Mouse (Mus musculus) MEL (cell line): ENCODE data around the gene Ccdc107. TPM values are rescaled to one million over a fixed set of nuclear protein-coding genes. Genes with fewer than 3 reads are reported as not detected.

Experiments
- DNase-seq: peaks from one replicate; pipeline ENCODE4 v3.0.0; 2011; ENCODE audit warnings: low read depth, low spot score
- H3K27ac ChIP-seq: 2 replicates; pipeline ENCODE4 v1.5.1; 2012; ENCODE audit warnings: low read depth, mild to moderate bottlenecking, control low read depth, low read length, moderate library complexity; ENCODE audit not compliant: control insufficient read depth
- H3K27me3 ChIP-seq, 2 experiments: fragments of 150-350 bp in 1 of 2; sonication (generic) in 1 of 2; 2 replicates each; pipeline ENCODE4 v1.6.1; 2012; ENCODE audit warnings: low read length in 2 of 2, mild to moderate bottlenecking in 2 of 2, improper control_type of control experiment in 1 of 2, moderate library complexity in 1 of 2; ENCODE audit not compliant: insufficient read depth in 2 of 2, control insufficient read depth in 1 of 2
- H3K36me3 ChIP-seq, 2 experiments: 2 replicates each; pipeline ENCODE4 v1.6.1; 2012 to 2014; ENCODE audit warnings: low read length in 2 of 2, improper control_type of control experiment in 1 of 2, inconsistent platforms in 1 of 2, mild to moderate bottlenecking in 1 of 2; ENCODE audit not compliant: insufficient read depth in 2 of 2, control insufficient read depth in 1 of 2
- H3K4me1 ChIP-seq, 2 experiments: fragments of 150-350 bp in 1 of 2; sonication (generic) in 1 of 2; 2 replicates each; pipeline ENCODE4 v1.6.1; 2012; ENCODE audit warnings: low read length in 2 of 2, improper control_type of control experiment in 1 of 2, mild to moderate bottlenecking in 1 of 2; ENCODE audit not compliant: insufficient read depth in 2 of 2, control insufficient read depth in 1 of 2
- H3K4me3 ChIP-seq, 2 experiments: fragments of 150-350 bp in 1 of 2; sonication (generic) in 1 of 2; 2 replicates each; pipeline ENCODE4 v1.5.1; 2012; ENCODE audit warnings: low read depth in 2 of 2, low read length in 2 of 2, mild to moderate bottlenecking in 2 of 2, moderate library complexity in 2 of 2, control low read depth in 1 of 2, improper control_type of control experiment in 1 of 2; ENCODE audit not compliant: control insufficient read depth in 1 of 2, insufficient read depth in 1 of 2
- H3K79me2 ChIP-seq: 2 replicates; pipeline ENCODE4 v1.6.1; 2012; ENCODE audit warnings: mild to moderate bottlenecking, low read length, moderate library complexity; ENCODE audit not compliant: control insufficient read depth, poor library complexity, insufficient read depth
- H3K9ac ChIP-seq: 2 replicates; pipeline ENCODE4 v1.6.1; 2012; ENCODE audit warnings: low read depth, mild to moderate bottlenecking, control low read depth, low read length, moderate library complexity; ENCODE audit not compliant: control insufficient read depth, poor library complexity, severe bottlenecking
- H3K9me3 ChIP-seq: fragments of 150-350 bp; sonication (generic); replicated peaks from 2 replicates; pipeline ENCODE4 v1.6.1; 2012; ENCODE audit warnings: mild to moderate bottlenecking, low read length, improper control_type of control experiment, moderate library complexity; ENCODE audit not compliant: insufficient read depth
- CHD2 ChIP-seq: IDR thresholded peaks from 2 replicates; pipeline ENCODE4 v1.6.1; 2011; ENCODE audit warnings: low read length, improper control_type of control experiment
- CTCF ChIP-seq, 3 experiments: IDR thresholded peaks in 2 of 3; conservative IDR thresholded peaks in 1 of 3; 2 replicates each; pipeline ENCODE4 v1.5.1; 2011 to 2012; ENCODE audit warnings: low read length in 3 of 3, low read depth in 2 of 3, mild to moderate bottlenecking in 2 of 3, improper control_type of control experiment in 1 of 3, inconsistent platforms in 1 of 3, mixed read lengths in 1 of 3, moderate library complexity in 1 of 3; ENCODE audit not compliant: control insufficient read depth in 1 of 3, insufficient read depth in 1 of 3, poor library complexity in 1 of 3, severe bottlenecking in 1 of 3
- E2F4 ChIP-seq: IDR thresholded peaks from 2 replicates; pipeline ENCODE4 v1.6.1; 2011; ENCODE audit warnings: low read depth, low read length, improper control_type of control experiment, borderline replicate concordance
- ELF1 ChIP-seq: IDR thresholded peaks from 2 replicates; pipeline ENCODE4 v1.6.1; 2014; ENCODE audit warnings: low read depth, mild to moderate bottlenecking, inconsistent platforms, low read length, improper control_type of control experiment, moderate library complexity
- JUND ChIP-seq: IDR thresholded peaks from 2 replicates; pipeline ENCODE4 v1.6.1; 2011; ENCODE audit warnings: low read depth, mild to moderate bottlenecking, improper control_type of control experiment, low read length
- MAZ ChIP-seq: IDR thresholded peaks from 2 replicates; pipeline ENCODE4 v1.6.1; 2012; ENCODE audit warnings: low read depth, mild to moderate bottlenecking, inconsistent platforms, low read length, improper control_type of control experiment
- MYB ChIP-seq: IDR thresholded peaks from 2 replicates; pipeline ENCODE4 v1.6.1; 2011; ENCODE audit warnings: mild to moderate bottlenecking, low read depth, low read length, improper control_type of control experiment
- MYC ChIP-seq: IDR thresholded peaks from 2 replicates; pipeline ENCODE4 v1.6.1; 2011; ENCODE audit warnings: low read depth, mild to moderate bottlenecking, low read length, improper control_type of control experiment, moderate library complexity
- POLR2AphosphoS2 ChIP-seq: IDR thresholded peaks from 2 replicates; pipeline ENCODE4 v1.6.1; 2011; ENCODE audit warnings: low read length, improper control_type of control experiment
- POLR2AphosphoS5 ChIP-seq: IDR thresholded peaks from 2 replicates; pipeline ENCODE4 v1.6.1; 2012; ENCODE audit warnings: low read depth, borderline replicate concordance, mild to moderate bottlenecking, inconsistent platforms, low read length, moderate library complexity, mixed read lengths
- RAD21 ChIP-seq: IDR thresholded peaks from 2 replicates; pipeline ENCODE4 v1.6.1; 2011; ENCODE audit warnings: mild to moderate bottlenecking, low read depth, low read length, improper control_type of control experiment
- RCOR1 ChIP-seq: IDR thresholded peaks from 2 replicates; pipeline ENCODE4 v1.6.1; 2012; ENCODE audit warnings: low read depth, mild to moderate bottlenecking, inconsistent platforms, low read length, improper control_type of control experiment
- TBP ChIP-seq: IDR thresholded peaks from 2 replicates; pipeline ENCODE4 v1.8.0; 2011; ENCODE audit warnings: low read depth, low read length, improper control_type of control experiment
- TCF12 ChIP-seq: IDR thresholded peaks from 2 replicates; pipeline ENCODE4 v1.6.1; 2014; ENCODE audit warnings: low read depth, mild to moderate bottlenecking, inconsistent platforms, low read length, improper control_type of control experiment, moderate library complexity
- UBTF ChIP-seq: IDR thresholded peaks from 2 replicates; pipeline ENCODE4 v1.6.1; 2012; ENCODE audit warnings: low read depth, mild to moderate bottlenecking, inconsistent platforms, low read length, improper control_type of control experiment, moderate library complexity, borderline replicate concordance; ENCODE audit not compliant: insufficient read depth
- USF1 ChIP-seq: IDR thresholded peaks from 2 replicates; pipeline ENCODE4 v1.6.1; 2014; ENCODE audit warnings: low read depth, mild to moderate bottlenecking, inconsistent platforms, low read length, improper control_type of control experiment, moderate library complexity
- ZC3H11A ChIP-seq: IDR thresholded peaks from 2 replicates; pipeline ENCODE4 v1.6.1; 2012; ENCODE audit warnings: low read depth, mild to moderate bottlenecking, inconsistent platforms, low read length, improper control_type of control experiment
- ZKSCAN1 ChIP-seq: IDR thresholded peaks from 2 replicates; pipeline ENCODE4 v1.6.1; 2012; ENCODE audit warnings: low read depth, mild to moderate bottlenecking, inconsistent platforms, low read length, improper control_type of control experiment, moderate library complexity
- ZMIZ1 ChIP-seq: IDR thresholded peaks from 2 replicates; pipeline ENCODE4 v1.6.1; 2012; ENCODE audit warnings: low read depth, mild to moderate bottlenecking, inconsistent platforms, low read length, improper control_type of control experiment, moderate library complexity
- ZNF384 ChIP-seq: IDR thresholded peaks from 2 replicates; pipeline ENCODE4 v1.6.1; 2012; ENCODE audit warnings: low read depth, mild to moderate bottlenecking, inconsistent platforms, low read length, improper control_type of control experiment
- polyA plus RNA-seq, 2 experiments: library from polyadenylated mRNA; stranded (reverse) in 1 of 2; unstranded in 1 of 2; fragments of >175 nt in 1 of 2; fragments of >200 nt in 1 of 2; gene quantifications; 2 replicates each; pipeline versions ENCODE4 v1.2.1 to v1.2.4; 2012; ENCODE audit warnings: low replicate concordance in 2 of 2, low read depth in 1 of 2; ENCODE audit not compliant: insufficient read length in 2 of 2, insufficient read depth in 1 of 2, missing spikeins in 1 of 2
- total RNA-seq: library from RNA; depleted of rRNA; stranded (reverse); fragments of 300-350 nt; gene quantifications from 2 replicates; pipeline ENCODE4 v1.2.3, GENCODE M21; 2012

Ccdc107 gene
- total and polyA plus RNA-seq, 3 experiments: 44.3 to 56.7 TPM; not detected in 1

GRCm38 (mm10) chr4:43504269-43504668, 11.6 kb downstream of the Ccdc107 start (continued):
- peak; percentile 56; the same call in 1 of the 2 replicates for TF ChIP-seq ELF1
- TF ChIP-seq MAZ: peak; percentile 34; the same call in 1 of the 2 replicates
- no peak for TF ChIP-seq POLR2AphosphoS5
- no peak for TF ChIP-seq ZC3H11A
- no peak for TF ChIP-seq UBTF
- no peak for TF ChIP-seq ZKSCAN1
- no peak for TF ChIP-seq ZMIZ1
- TF ChIP-seq TCF12: peak; percentile 57
- no peak for TF ChIP-seq MYB
- no peak for TF ChIP-seq MYC
- no peak for TF ChIP-seq TBP
- TF ChIP-seq, all 39 proteins: peak for 8

- Histone ChIP-seq H3K79me2 (no peaks in the 10 kb centered on the region; the same call in 1 of the 2 replicates), H3K27me3 (no peaks in the 10 kb centered on the region), H3K4me1 (peaks cover 12 to 27% of the 10 kb centered on the region in 2 experiments), H3K27ac (no peak overlapping the region), H3K9me3 (no peaks in the 10 kb centered on the region), H3K9ac (no peak overlapping the region), H3K4me3 (no peak overlapping the region), H3K36me3 (peaks cover 0 to 14% of the 10 kb centered on the region in 2 experiments; a peak in 2 of 4 replicates)
- DNase-seq: no peak
- TF ChIP-seq POLR2AphosphoS2 (no peak), ZC3H11A (no peak), RCOR1 (no peak), JUND (no peak), CHD2 (no peak), RAD21 (no peak), MYB (no peak), ZMIZ1 (no peak), USF1 (no peak), ZNF384 (no peak), E2F4 (no peak), CTCF (IDR thresholded peaks at IDR 0.05 in 2 of 3, conservative IDR thresholded peaks at IDR 0.05 in 1 of 3; ENCODE audit: control insufficient read depth in 1 of 3, insufficient read depth in 1 of 3, low read depth in 2 of 3, low read length in 3 of 3, poor library complexity in 1 of 3, severe bottlenecking in 1 of 3) (no peak)
These were observed 13.4 kb downstream of the Ccdc107 start for GRCm38 (mm10) chr4:43506074-43506473.
